Mouse (Mus musculus): ENCODE data around the gene Gnaq.

- TF ChIP-seq CTCF (IDR thresholded peaks at IDR 0.05; ENCODE audit: borderline replicate concordance, control insufficient read depth, extremely low read depth, insufficient read depth, low read length, poor library complexity) (no peak), POLR2A (IDR thresholded peaks at IDR 0.05; ENCODE audit: control insufficient read depth, extremely low read depth, insufficient read depth, low read length, poor library complexity) (no peak)
Measured at GRCm38 (mm10) chr19:16231584-16231983, 99.0 kb downstream of the Gnaq start.

Data from thymus, adult 2 months (tissue).